Mouse (Mus musculus): Measurements from ENCODE around the gene Slc6a19.

DNA sequence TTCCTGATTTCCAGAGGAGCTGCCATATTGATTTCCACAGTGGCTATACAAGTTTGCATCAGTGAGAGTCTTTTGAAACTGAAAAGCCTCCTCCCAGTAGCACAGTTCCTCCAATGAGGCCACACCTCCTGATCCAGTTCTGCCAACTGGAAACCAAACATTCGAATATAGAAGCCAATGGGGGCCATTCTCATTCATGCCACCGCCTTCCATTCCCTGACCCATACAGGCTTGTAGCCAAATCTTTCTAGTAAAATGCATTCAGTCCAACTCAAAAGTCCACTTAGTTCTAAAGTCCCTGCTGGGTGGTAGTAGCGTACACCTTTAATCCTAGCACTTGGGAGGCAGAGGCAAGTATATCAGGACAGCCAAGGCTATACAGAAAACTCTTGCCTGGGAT lies 51.4 kb downstream of the Slc6a19 start:
- no peak for TF ChIP-seq POLR2A (IDR thresholded peaks at IDR 0.05; ENCODE audit: borderline replicate concordance, insufficient read depth, low read length)
- no peak for TF ChIP-seq CTCF (IDR thresholded peaks at IDR 0.05; ENCODE audit: borderline replicate concordance, insufficient read depth, low read depth, low read length)

Data from cerebellum, adult 2 months (tissue).